Mouse (Mus musculus) midbrain, embryonic 13.5 days (tissue): Measurements from ENCODE around the gene Hoxa2. TPM values are rescaled to one million over a fixed set of nuclear protein-coding genes. Genes with fewer than 3 reads are reported as not detected.

Source experiments
- ATAC-seq: fragments of 200-750 bp; cut with Nextera tagmentation; 2 replicates; pipeline ENCODE4 v1.8.0; 2017; ENCODE audit warnings: mild to moderate bottlenecking, moderate TSS enrichment, moderate library complexity
- H3K27ac ChIP-seq: fragments of 300-500 bp; sonication (generic); 2 replicates; pipeline ENCODE4 v1.5.1; 2015; ENCODE audit warnings: inconsistent platforms, mild to moderate bottlenecking, moderate library complexity
- H3K27me3 ChIP-seq: fragments of 300-500 bp; sonication (generic); 2 replicates; pipeline ENCODE4 v1.6.1; 2015; ENCODE audit warnings: mild to moderate bottlenecking, inconsistent platforms
- H3K36me3 ChIP-seq: fragments of 300-500 bp; sonication (generic); 2 replicates; pipeline ENCODE4 v1.6.1; 2015; ENCODE audit warnings: mild to moderate bottlenecking, inconsistent platforms
- H3K4me1 ChIP-seq: fragments of 300-500 bp; sonication (generic); replicated peaks from 2 replicates; pipeline ENCODE4 v1.6.1; 2015; ENCODE audit warnings: inconsistent platforms
- H3K4me2 ChIP-seq: fragments of 300-500 bp; sonication (generic); replicated peaks from 2 replicates; pipeline ENCODE4 v1.6.1; 2015; ENCODE audit warnings: moderate library complexity, mild to moderate bottlenecking, inconsistent platforms
- H3K4me3 ChIP-seq: fragments of 300-500 bp; sonication (generic); replicated peaks from 2 replicates; pipeline ENCODE4 v1.5.1; 2015; ENCODE audit warnings: mild to moderate bottlenecking, inconsistent platforms
- H3K9ac ChIP-seq: fragments of 300-500 bp; sonication (generic); replicated peaks from 2 replicates; pipeline ENCODE4 v1.6.1; 2015; ENCODE audit warnings: mild to moderate bottlenecking, inconsistent platforms
- H3K9me3 ChIP-seq: fragments of 300-500 bp; sonication (generic); 2 replicates; pipeline ENCODE4 v1.6.1; 2016; ENCODE audit warnings: mild to moderate bottlenecking, inconsistent platforms
- WGBS: fragments of 180-500 bp; shearing (Covaris S2); methylation state at CpG from one replicate; pipeline ENCODE4 v1.1.7; 2015; 5-methylcytosine and 5-hydroxymethylcytosine counted together
- polyA plus RNA-seq: library from polyadenylated mRNA; unstranded; fragments of >200 nt; fragmentation: Nextera tagmentation; extraction: Ambion mirVana; gene quantifications from 2 replicates; pipeline ENCODE4 v1.2.1, GENCODE M21; 2015

The Hoxa2 gene
- 0.18 TPM in 1 of 2 replicates, not detected in the other for polyA plus RNA-seq

- 0% methylated on average over 25 of the region's 25 CpGs for WGBS
- no peak for ATAC-seq
- Histone ChIP-seq H3K27me3 (peaks cover 96% of the 10 kb centered on the region), H3K4me1 (no peaks in the 10 kb centered on the region), H3K9me3 (no peaks in the 10 kb centered on the region), H3K4me3 (0 out of 2 replicates have a peak within 1 kb of the TSS, but pooled peaks have one; percentile 4), H3K4me2 (no peak within 1 kb of the TSS), H3K36me3 (no peaks in the 10 kb centered on the region), H3K9ac (no peak within 1 kb of the TSS), H3K27ac (no peak within 1 kb of the TSS)
Observed at GRCm38 (mm10) chr6:52164626-52165440, at the start of gene Hoxa2. Gene Hoxa2, minus strand, starts transcription at chr6:52164831.

- H3K27ac ChIP-seq, result no peak overlapping the region
- 11% methylated on average over 5 of the region's 5 CpGs for WGBS
- no peaks in the 10 kb centered on the region for H3K36me3 ChIP-seq
- peaks cover 100% of the 10 kb centered on the region for H3K27me3 ChIP-seq
- peaks cover 9% of the 10 kb centered on the region for H3K4me1 ChIP-seq
- H3K4me2 ChIP-seq, result no peak overlapping the region
- no peaks in the 10 kb centered on the region for H3K9me3 ChIP-seq
- no peak for ATAC-seq
- no peak overlapping the region for H3K9ac ChIP-seq
- no peak overlapping the region for H3K4me3 ChIP-seq
Observed at GRCm38 (mm10) chr6:52214271-52214670, 49.6 kb upstream of the Hoxa2 start.

GRCm38 (mm10) chr6:52213119-52213986 lies 48.7 kb upstream of the Hoxa2 start, which contains the start of the genes Hoxa3 and Gm28308:
Gene Hoxa3, minus strand, starts transcription at chr6:52213336.
Gene Gm28308, minus strand, starts transcription at chr6:52213339.
- 2% methylated on average over 38 of the region's 38 CpGs for WGBS
- Histone ChIP-seq H3K4me1 (peaks cover 15% of the 10 kb centered on the region), H3K4me3 (no peak within 1 kb of the TSS), H3K9me3 (no peaks in the 10 kb centered on the region), H3K4me2 (no peak within 1 kb of the TSS), H3K9ac (no peak within 1 kb of the TSS), H3K27ac (no peak within 1 kb of the TSS), H3K36me3 (no peaks in the 10 kb centered on the region), H3K27me3 (peaks cover 100% of the 10 kb centered on the region)
- no peak for ATAC-seq

- Histone ChIP-seq H3K4me1 (peaks cover 15% of the 10 kb centered on the region), H3K4me2 (no peak overlapping the region), H3K4me3 (no peak overlapping the region), H3K27me3 (peaks cover 100% of the 10 kb centered on the region), H3K27ac (no peak overlapping the region), H3K9ac (no peak overlapping the region), H3K9me3 (no peaks in the 10 kb centered on the region), H3K36me3 (no peaks in the 10 kb centered on the region)
- WGBS, result 3% methylated on average over 22 of the region's 22 CpGs
- ATAC-seq, result no peak
Observed at GRCm38 (mm10) chr6:52212556-52213118, 48.0 kb upstream of the Hoxa2 start.

DNA sequence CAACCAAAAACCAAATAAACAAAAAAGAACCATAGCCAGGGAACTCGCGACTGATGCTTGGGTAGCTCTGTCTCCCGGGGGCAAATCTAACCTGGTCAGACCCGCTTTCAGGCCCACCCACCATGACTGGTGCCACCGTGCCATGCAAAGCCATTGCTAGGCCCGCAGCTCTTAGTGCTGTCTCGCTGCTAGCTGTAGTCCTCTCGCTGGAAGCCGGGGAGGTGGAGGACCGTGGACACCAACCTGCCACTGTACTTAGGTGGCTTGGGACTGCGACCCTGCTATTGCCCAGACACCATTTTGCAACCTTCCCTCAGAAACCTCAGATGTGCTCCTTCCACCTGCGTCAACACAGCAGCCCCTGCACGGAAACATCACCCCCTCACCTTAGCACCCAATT lies 47.3 kb upstream of the Hoxa2 start:
- no peak overlapping the region for H3K27ac ChIP-seq
- no peak overlapping the region for H3K4me3 ChIP-seq
- peaks cover 100% of the 10 kb centered on the region for H3K27me3 ChIP-seq
- H3K9ac ChIP-seq, result no peak overlapping the region
- 4% methylated on average over 13 of the region's 13 CpGs for WGBS
- H3K4me2 ChIP-seq, result no peak overlapping the region
- H3K9me3 ChIP-seq, result no peaks in the 10 kb centered on the region
- no peak for ATAC-seq
- no peaks in the 10 kb centered on the region for H3K36me3 ChIP-seq
- H3K4me1 ChIP-seq, result peaks cover 9% of the 10 kb centered on the region

DNA sequence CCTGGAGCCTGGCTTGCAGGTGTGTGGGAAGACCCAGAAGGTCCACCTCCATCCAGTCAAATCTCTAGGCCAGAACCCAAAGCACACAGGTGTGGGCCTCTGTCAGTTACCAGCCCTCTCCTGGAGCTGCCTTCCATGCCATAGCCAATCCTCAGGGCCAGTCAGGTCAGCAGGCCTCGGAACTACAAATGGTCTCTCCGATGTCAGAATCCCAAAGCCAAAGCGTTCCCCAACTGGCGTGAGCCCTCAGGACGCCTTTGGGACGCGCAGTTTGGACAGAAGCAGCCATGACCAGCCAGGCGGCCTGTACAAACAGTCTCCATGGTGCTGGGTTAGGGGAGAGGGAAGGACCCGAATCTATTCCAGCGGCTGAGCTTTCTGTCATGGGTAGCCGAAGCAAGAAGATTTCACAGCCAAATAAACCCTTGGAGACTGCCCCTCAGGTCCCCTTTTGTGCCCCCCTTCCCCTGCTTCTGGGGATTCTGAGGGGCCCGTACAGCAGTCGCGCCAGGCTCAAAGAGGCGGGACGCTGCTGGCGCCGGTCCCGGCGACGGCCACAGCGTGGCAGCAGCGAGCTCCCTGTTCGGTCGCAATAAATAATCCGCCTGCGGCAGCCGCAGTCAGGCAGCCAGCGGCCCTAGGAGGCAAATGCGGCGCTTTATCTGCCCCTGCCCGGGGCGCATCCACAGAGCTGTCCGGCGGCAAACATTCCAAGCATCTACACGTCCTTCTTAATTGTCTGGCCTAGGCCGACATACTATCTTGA lies 46.7 kb upstream of the Hoxa2 start:
- Histone ChIP-seq H3K9me3 (no peaks in the 10 kb centered on the region), H3K4me2 (no peak overlapping the region)

DNA sequence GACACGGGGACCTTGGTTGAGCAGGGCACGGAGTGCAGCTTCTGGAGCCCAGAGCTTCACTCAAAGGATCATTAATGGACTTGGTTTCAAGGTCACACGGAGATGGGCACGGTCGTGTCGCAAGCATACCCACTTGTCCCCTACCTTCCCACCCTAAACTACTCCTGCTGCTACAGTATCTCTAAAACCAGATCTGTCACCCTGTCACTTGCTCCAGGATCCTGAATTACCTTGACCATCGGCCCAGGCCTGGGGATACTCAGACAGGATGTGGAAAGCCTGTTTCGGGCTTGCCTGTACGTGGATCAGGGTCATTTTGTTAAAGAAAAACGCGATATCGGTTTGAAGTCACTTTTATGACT lies 45.0 kb upstream of the Hoxa2 start:
- Histone ChIP-seq H3K9ac (no peak overlapping the region), H3K27ac (no peak overlapping the region), H3K36me3 (no peaks in the 10 kb centered on the region), H3K4me2 (no peak overlapping the region), H3K27me3 (peaks cover 100% of the 10 kb centered on the region), H3K9me3 (no peaks in the 10 kb centered on the region), H3K4me1 (0 out of 2 replicates have a peak, but pooled peaks cover 6% of the 10 kb centered on the region), H3K4me3 (no peak overlapping the region)
- 7% methylated on average over 12 of the region's 12 CpGs for WGBS
- ATAC-seq, result no peak

More for the DNA sequence above, 46.7 kb upstream of the Hoxa2 start:
- H3K36me3 ChIP-seq, result no peaks in the 10 kb centered on the region
- no peak overlapping the region for H3K9ac ChIP-seq
- H3K27ac ChIP-seq, result no peak overlapping the region
- H3K27me3 ChIP-seq, result peaks cover 100% of the 10 kb centered on the region
- WGBS, result 1% methylated on average over 37 of the region's 37 CpGs
- 0 out of 2 replicates have a peak, but pooled peaks cover 6% of the 10 kb centered on the region for H3K4me1 ChIP-seq
- peak; percentile 53; the same call in 1 of the 2 replicates for ATAC-seq
- H3K4me3 ChIP-seq, result no peak overlapping the region

DNA sequence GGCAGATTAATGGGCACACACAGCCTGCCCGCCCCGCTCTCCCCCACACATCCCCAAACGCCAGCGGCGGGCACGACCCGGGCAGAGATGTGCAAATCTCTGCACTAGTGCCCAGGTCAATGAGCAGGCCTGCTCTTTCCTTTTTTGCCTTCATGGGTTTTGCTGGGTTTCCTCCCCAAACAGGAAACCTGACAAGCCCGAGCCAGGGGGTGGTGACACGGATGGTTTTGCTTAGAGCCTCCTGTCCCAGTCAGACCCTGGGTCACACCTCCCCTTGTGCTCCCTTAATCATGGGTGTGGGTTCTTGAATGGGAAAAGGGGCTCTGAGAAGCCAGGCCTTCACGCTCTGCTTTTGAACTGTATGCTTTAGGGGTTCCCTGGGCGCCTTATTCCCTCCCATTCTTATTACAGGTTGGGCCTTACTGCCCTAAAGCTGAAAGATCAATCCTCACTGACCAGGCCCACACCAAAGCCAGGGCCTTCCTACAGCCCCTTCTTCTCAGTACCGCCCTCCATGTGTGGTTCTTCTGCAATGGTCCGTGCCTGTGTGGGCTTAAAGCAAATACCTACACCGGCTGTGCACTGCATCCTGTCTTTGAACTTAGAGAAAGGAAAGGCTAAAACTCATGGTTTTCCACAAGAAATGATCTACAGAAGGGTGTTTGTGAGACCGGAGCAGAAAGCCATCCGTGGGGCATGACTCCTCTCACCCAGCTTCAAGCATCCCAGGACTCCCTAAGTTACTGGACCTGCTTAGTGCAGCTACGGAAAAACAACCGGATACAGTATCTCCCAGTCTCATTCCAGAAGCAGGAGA lies 44.4 kb upstream of the Hoxa2 start:
- Histone ChIP-seq H3K9ac (no peak overlapping the region), H3K27ac (no peak overlapping the region), H3K4me1 (peaks cover 10% of the 10 kb centered on the region), H3K4me2 (peak overlapping the region; percentile 29; the same call in 1 of the 2 replicates), H3K27me3 (peaks cover 100% of the 10 kb centered on the region), H3K36me3 (no peaks in the 10 kb centered on the region), H3K4me3 (no peak overlapping the region; the same call in 1 of the 2 replicates), H3K9me3 (no peaks in the 10 kb centered on the region)
- ATAC-seq, result no peak
- 1% methylated on average over 18 of the region's 18 CpGs for WGBS

GRCm38 (mm10) chr6:52208072-52208867 lies 43.6 kb upstream of the Hoxa2 start, which contains the start of gene Hoxa6:
Gene Hoxa6, minus strand, starts transcription at chr6:52208722.
- no peak for ATAC-seq
- Histone ChIP-seq H3K27me3 (peaks cover 100% of the 10 kb centered on the region), H3K9me3 (no peaks in the 10 kb centered on the region), H3K27ac (no peak within 1 kb of the TSS), H3K9ac (no peak within 1 kb of the TSS), H3K4me2 (peak within 1 kb of the TSS; percentile 29; the same call in 1 of the 2 replicates), H3K36me3 (no peaks in the 10 kb centered on the region), H3K4me1 (peaks cover 15% of the 10 kb centered on the region), H3K4me3 (no peak within 1 kb of the TSS; the same call in 1 of the 2 replicates)
- 1% methylated on average over 47 of the region's 47 CpGs for WGBS

GRCm38 (mm10) chr6:52207684-52207976 lies 43.0 kb upstream of the Hoxa2 start:
- Histone ChIP-seq H3K36me3 (no peaks in the 10 kb centered on the region), H3K27me3 (peaks cover 100% of the 10 kb centered on the region), H3K4me1 (peaks cover 15% of the 10 kb centered on the region), H3K9ac (no peak overlapping the region), H3K4me3 (no peak overlapping the region), H3K27ac (no peak overlapping the region), H3K9me3 (no peaks in the 10 kb centered on the region), H3K4me2 (no peak overlapping the region)
- ATAC-seq, result no peak
